Mouse (Mus musculus) Patski (cell line): ENCODE measurements around the gene Gm28041. TPM values are rescaled to one million over a fixed set of nuclear protein-coding genes. Genes with fewer than 3 reads are reported as not detected.
"Not testable (repeated sequence)": the region's sequence is repeated elsewhere in the genome, so short reads cannot be mapped to it uniquely, and the experiment has no call there.

Source experiments
- ATAC-seq: fragments of 100-300 bp; one replicate; pipeline ENCODE4 v1.8.0; 2021
- CTCF ChIA-PET: fragments of 350-600 bp; sonication (Branson Sonifier 250); formaldehyde crosslinking; loops from one replicate; lab custom pipeline; 2022; ENCODE audit warnings: inconsistent platforms; lab: Charles Lee
- POLR2A ChIA-PET: fragments of 350-600 bp; sonication (Branson Sonifier 250); formaldehyde crosslinking; loops from one replicate; lab custom pipeline; 2022; ENCODE audit warnings: antibody characterized with exemption, inconsistent platforms; lab: Charles Lee
- DNase-seq: peaks from one replicate; pipeline ENCODE4 v3.0.0-alpha.2; 2011; ENCODE audit warnings: low read depth, low spot score
- H3K27me3 ChIP-seq: fragments of 371-371 bp; one replicate; pipeline ENCODE4 v1.5.1; 2021
- CTCF ChIP-seq: fragments of 100-300 bp; IDR thresholded peaks from one replicate; pipeline ENCODE4 v1.5.1; 2021
- in situ Hi-C: fragments of 300-500 bp; cut with MboI; formaldehyde crosslinking; loops from 3 replicates; pipeline ENCODE4 v1.11.1; 2018; ENCODE audit warnings: low pct_unique_long_range_greater_than_20kb, mixed read lengths
- polyA plus RNA-seq: library from polyadenylated mRNA; unstranded; gene quantifications from one replicate; pipeline ENCODE4 v1.2.3, GENCODE M21; 2021

Gene Gm28041
- polyA plus RNA-seq = 0.90 TPM

GRCm38 (mm10) chr13:67375050-67375911 is at the start of gene Gm28041, which contains the start of gene Zfp456:
Gene Gm28041 (minus strand): TSS chr13:67375733.
Gene Zfp456 (minus strand): TSS chr13:67375810.
- peak; percentile 82 for ATAC-seq
- DNase-seq, H3K27me3 ChIP-seq, CTCF ChIA-PET, POLR2A ChIA-PET: not testable (repeated sequence)
- in situ Hi-C loops = loop anchor here (10.0 kb wide), 1 partner anchor 200 kb away; the partner anchor contains the start of gene Rsl1

DNA sequence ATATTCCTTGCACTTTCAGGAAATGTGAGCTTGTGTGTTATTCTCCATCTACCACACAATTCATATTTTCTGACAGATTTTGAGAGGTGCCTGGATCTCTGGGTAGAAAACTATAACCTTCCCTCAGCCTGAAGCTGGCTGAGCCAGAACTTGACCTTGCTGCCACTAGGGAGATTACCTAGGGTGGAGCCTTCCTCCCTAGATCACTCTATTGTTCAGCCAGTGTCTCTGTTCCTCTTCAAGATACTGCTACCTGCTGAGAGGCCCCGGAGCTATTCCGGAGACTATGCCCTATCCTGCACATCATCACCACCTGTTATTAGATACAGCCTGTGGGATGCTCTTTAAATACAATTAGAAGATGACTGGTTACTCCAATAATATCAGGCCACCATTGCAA is 47.0 kb upstream of the Gm28041 start:
- POLR2A ChIA-PET, in situ Hi-C loops, CTCF ChIA-PET, DNase-seq, ATAC-seq: not testable (repeated sequence)
- peaks cover 19% of the 10 kb centered on the region for H3K27me3 ChIP-seq

DNA sequence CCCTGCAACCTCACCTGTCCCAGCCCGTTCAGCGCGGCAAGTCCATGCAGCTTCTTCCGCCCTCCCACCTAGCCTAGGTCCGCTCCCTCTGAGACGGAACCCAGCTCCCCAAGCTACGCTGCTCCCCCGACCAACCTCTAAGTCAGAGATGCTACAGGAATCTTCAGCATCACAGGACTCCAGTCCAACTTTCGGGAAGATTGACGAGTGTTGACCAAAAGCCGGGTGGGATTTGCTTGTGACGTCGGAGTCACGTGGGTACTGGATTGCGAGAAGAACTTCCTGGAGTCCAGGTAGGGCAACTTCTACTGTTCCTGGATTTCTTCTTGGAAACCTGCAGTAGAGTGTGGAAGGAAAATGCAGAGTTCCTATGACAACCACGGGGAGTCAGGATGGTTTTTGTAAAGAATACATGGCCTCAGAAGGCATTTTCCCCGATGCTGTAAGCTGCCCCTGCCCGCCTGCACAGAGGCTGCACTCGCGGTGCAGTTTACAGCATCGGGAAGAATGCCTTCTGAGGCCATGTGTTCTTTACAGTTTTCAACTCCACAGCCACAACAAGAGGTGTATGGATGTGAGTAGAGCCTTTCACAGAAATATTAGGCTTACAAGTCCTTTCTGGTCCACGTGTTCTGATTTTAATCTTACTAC is 45.8 kb upstream of the Gm28041 start, which contains the start of gene Zfp459:
TSS of gene Zfp459 (minus strand) at position 212 of the 651 bp plus-strand sequence.
- in situ Hi-C loops = no loop called here
- no peak for DNase-seq
- H3K27me3 ChIP-seq = peaks cover 15% of the 10 kb centered on the region
- ChIA-PET CTCF (no interaction called here), POLR2A (no interaction called here)
- TF ChIP-seq CTCF = no peak
- ATAC-seq = no peak

- ChIA-PET POLR2A (no interaction called here), CTCF (no interaction called here)
- peaks cover 15% of the 10 kb centered on the region for H3K27me3 ChIP-seq
- ATAC-seq = no peak
- DNase-seq = no peak
- in situ Hi-C loops = no loop called here
- TF ChIP-seq CTCF = no peak
Observed at GRCm38 (mm10) chr13:67420558-67421206, 45.1 kb upstream of the Gm28041 start.

DNA sequence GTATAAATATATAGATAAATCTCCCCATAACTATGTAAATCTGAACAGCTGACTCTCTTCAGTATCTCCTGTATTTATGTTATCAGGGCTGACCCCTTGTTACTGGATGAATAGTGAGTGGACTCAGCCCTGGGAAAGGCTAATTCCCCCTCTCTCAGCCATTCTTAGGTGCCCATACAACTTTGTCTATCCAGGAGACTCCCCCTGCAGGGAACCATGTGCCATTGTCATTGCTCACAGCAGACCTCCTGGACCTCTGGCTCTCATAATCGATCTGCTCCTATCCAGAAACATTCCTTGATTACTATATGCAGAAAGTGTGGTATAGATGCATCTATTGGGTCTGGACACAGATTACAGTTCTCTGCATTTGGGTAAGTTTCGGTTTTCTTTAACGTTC is 41.3 kb upstream of the Gm28041 start:
- TF ChIP-seq CTCF = peak; percentile 32
- POLR2A ChIA-PET = no interaction called here
- peaks cover 9% of the 10 kb centered on the region for H3K27me3 ChIP-seq
- CTCF ChIA-PET = no interaction called here
- ATAC-seq = no peak
- no peak for DNase-seq
- in situ Hi-C loops = no loop called here

GRCm38 (mm10) chr13:67415759-67416158 is 40.2 kb upstream of the Gm28041 start:
- ATAC-seq = no peak
- POLR2A ChIA-PET = no interaction called here
- in situ Hi-C loops = no loop called here
- no peak for TF ChIP-seq CTCF
- no peak for DNase-seq
- CTCF ChIA-PET = no interaction called here
- no peaks in the 10 kb centered on the region for H3K27me3 ChIP-seq

GRCm38 (mm10) chr13:67413634-67414033 is 38.1 kb upstream of the Gm28041 start:
- CTCF ChIA-PET = interaction anchor here (0.7 kb wide), 1 partner anchor 11 kb away, joined by 3 read pairs; no protein-coding TSS in a partner anchor
- in situ Hi-C loops, H3K27me3 ChIP-seq, POLR2A ChIA-PET, DNase-seq: not testable (repeated sequence)
- ATAC-seq = peak; percentile 82

DNA sequence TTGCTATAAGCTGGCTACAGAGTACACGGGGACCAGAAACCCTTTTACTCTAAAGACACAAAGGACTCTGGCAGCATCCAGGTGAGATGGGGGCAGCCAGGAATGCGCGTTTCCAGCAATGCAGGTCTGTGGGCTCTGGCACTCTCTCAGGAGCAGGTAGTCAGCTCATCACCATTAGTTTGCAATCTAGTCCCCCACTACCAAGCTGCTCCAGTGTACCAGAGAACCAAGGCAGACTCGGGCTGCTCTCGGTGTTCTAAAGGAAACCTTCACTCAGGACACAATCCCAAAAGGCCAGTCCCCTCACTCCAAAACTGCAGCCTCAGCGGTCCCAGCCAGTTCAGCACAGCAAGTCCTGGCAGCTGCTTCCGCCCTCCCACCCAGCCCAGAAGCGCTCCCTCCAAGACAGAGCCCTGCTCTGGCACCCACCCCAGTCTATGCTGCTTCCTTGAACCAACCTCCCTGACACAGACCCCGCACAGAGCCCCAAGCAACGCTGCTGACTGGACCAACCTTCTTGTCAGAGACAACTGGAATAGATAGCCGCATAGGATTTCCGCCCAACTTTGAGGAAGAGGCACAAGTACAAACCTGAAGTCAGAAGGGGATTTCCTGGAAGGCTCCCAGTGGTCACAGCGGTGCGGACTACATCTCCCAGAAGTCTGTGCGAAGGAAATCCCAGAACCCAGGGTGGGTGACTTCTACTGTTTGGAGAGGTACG is 23.8 kb upstream of the Gm28041 start, which contains the start of gene Zfp429:
TSS of gene Zfp429 (minus strand) at position 637 of the 721 bp plus-strand sequence.
- POLR2A ChIA-PET = not testable (repeated sequence)
- peak; percentile 94 for ATAC-seq

GRCm38 (mm10) chr13:67376255-67376654 is 722 bp upstream of the Gm28041 start:
- H3K27me3 ChIP-seq, ATAC-seq, POLR2A ChIA-PET, DNase-seq, CTCF ChIA-PET: not testable (repeated sequence)
- in situ Hi-C loops = loop anchor here (10.0 kb wide), 1 partner anchor 201 kb away; the partner anchor contains the start of gene Rsl1

More for the DNA sequence above, 23.8 kb upstream of the Gm28041 start, which contains the start of gene Zfp429:
- DNase-seq = peak; percentile 7
- in situ Hi-C loops, CTCF ChIA-PET, H3K27me3 ChIP-seq: not testable (repeated sequence)
